Mouse (Mus musculus) cerebellum, adult 2 months (tissue): Measurements from ENCODE around the gene Lrrc10b. TPM values are rescaled to one million over a fixed set of nuclear protein-coding genes. Genes with fewer than 3 reads are reported as not detected.

ENCODE experiments used
- DNase-seq, 2 experiments: peaks; one replicate each; pipeline ENCODE4 v3.0.0; 2021
- H3K27ac ChIP-seq: fragments of 200-500 bp; 2 replicates; pipeline ENCODE4 v1.5.1; 2012; ENCODE audit warnings: low read length, control low read depth, inconsistent platforms; ENCODE audit not compliant: insufficient read depth
- H3K27me3 ChIP-seq: fragments of 200-500 bp; 2 replicates; pipeline ENCODE4 v1.6.1; 2012; ENCODE audit warnings: inconsistent platforms, mild to moderate bottlenecking, low read length, moderate library complexity; ENCODE audit not compliant: control insufficient read depth, insufficient read depth
- H3K4me1 ChIP-seq: fragments of 200-500 bp; 2 replicates; pipeline ENCODE4 v1.6.1; 2011; ENCODE audit warnings: low read length; ENCODE audit not compliant: control insufficient read depth, insufficient read depth
- H3K4me3 ChIP-seq: fragments of 200-500 bp; replicated peaks from 2 replicates; pipeline ENCODE3; 2011; ENCODE audit warnings: mild to moderate bottlenecking, low read depth, low read length, control low read depth; ENCODE audit not compliant: insufficient read depth
- CTCF ChIP-seq: fragments of 200-500 bp; IDR thresholded peaks from 2 replicates; pipeline ENCODE4 v1.5.1; 2011; ENCODE audit warnings: low read depth, mild to moderate bottlenecking, control low read depth, low read length, moderate library complexity, borderline replicate concordance; ENCODE audit not compliant: insufficient read depth
- POLR2A ChIP-seq: fragments of 200-500 bp; IDR thresholded peaks from 2 replicates; pipeline ENCODE4 v1.6.1; 2011; ENCODE audit warnings: low read length, control low read depth, borderline replicate concordance; ENCODE audit not compliant: insufficient read depth
- WGBS: fragments of 180-500 bp; shearing (Covaris S2); methylation state at CpG from one replicate; pipeline ENCODE4 v1.1.7; 2018; 5-methylcytosine and 5-hydroxymethylcytosine counted together
- polyA plus RNA-seq: library from polyadenylated mRNA; depleted of rRNA; stranded (reverse); fragments of >200 nt; gene quantifications from 2 replicates; pipeline ENCODE4 v1.2.3, GENCODE M21; 2012

Lrrc10b gene
- polyA plus RNA-seq, 1 experiment, result 0.54 TPM

DNA sequence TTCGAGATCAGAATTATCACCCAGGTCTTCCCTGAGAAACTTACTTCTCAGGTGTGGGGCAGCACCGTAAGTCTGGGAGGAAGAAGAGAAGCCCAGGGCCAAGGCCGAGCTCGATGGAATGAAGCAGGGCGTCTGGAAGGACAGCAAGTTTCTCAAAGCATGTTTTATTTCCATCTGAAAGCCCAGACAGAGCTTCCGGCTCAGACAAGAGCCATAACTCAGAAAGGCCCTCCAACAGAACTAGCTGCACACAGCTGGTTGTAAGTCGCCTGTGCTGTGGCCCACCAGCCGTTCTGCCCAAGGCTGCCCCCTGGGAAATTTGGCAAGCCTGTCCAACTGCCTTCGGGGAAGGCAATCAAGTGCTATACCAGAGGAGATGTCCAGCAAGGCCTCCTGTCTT, 29.8 kb downstream of the Lrrc10b start:
- TF ChIP-seq POLR2A, result no peak
- no peak for TF ChIP-seq CTCF
- Histone ChIP-seq H3K4me3 (no peak overlapping the region), H3K27ac (no peak overlapping the region), H3K27me3 (no peaks in the 10 kb centered on the region), H3K4me1 (peaks cover 39% of the 10 kb centered on the region)
- no peak for DNase-seq
- WGBS, result 67% methylated on average over 9 of the region's 9 CpGs

- H3K4me1 ChIP-seq, result peaks cover 38% of the 10 kb centered on the region
- H3K27ac ChIP-seq, result no peak overlapping the region
- no peaks in the 10 kb centered on the region for H3K27me3 ChIP-seq
- no peak overlapping the region for H3K4me3 ChIP-seq
- no peak for DNase-seq
- TF ChIP-seq POLR2A (no peak), CTCF (no peak)
- 51% methylated on average over 6 of the region's 6 CpGs for WGBS
Measured at GRCm38 (mm10) chr19:10426793-10427192, 30.5 kb downstream of the Lrrc10b start.

- H3K4me3 ChIP-seq, result no peak overlapping the region
- H3K27ac ChIP-seq, result no peak overlapping the region
- 46% methylated on average over 25 of the region's 25 CpGs for WGBS
- no peaks in the 10 kb centered on the region for H3K27me3 ChIP-seq
- peaks cover 34% of the 10 kb centered on the region for H3K4me1 ChIP-seq
- DNase-seq, result no peak
- TF ChIP-seq POLR2A (no peak), CTCF (no peak)
Measured at GRCm38 (mm10) chr19:10426312-10426711, 31.0 kb downstream of the Lrrc10b start.

DNA sequence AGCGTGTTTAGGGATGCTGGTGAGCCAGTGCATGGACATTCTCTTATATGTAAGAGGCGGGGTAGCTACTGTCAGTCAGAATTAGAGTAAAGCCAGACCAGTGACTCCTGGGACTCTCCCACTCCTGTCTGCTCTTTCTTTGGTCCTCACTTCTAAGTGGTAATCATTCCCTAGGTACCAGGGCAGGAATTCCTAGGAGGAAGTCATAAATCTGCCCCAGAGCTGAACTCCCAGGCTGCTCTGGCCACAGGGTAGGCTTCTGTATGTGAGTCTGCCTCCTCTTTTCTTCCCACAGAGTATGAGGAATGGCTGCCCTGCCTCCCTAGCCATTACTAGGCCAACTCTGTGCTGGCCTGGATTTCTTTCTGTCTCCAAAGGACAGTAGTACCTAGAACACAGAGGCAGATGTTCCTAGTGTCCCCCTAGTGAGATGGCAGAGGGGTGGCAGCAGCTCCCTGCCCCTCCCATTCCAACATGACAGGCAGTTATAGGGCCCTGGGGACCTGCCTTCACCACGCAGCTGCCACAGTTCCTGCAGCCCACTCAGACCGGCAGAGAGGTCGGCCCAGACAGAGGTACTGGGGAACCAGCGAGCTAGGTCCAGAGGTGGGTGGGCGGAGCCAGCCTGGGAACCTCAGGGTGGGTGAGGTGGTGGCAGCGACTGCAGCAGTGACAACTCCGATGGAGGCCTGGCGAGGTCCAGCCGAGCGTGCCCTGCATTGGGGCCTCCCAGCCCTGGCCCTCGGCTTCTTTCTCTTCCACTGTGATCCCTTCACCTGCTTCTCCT, 31.6 kb downstream of the Lrrc10b start:
- H3K27ac ChIP-seq, result no peak overlapping the region
- H3K4me1 ChIP-seq, result peaks cover 36% of the 10 kb centered on the region
- 68% methylated on average over 13 of the region's 13 CpGs for WGBS
- no peaks in the 10 kb centered on the region for H3K27me3 ChIP-seq
- TF ChIP-seq CTCF, result no peak
- no peak for TF ChIP-seq POLR2A
- H3K4me3 ChIP-seq, result no peak overlapping the region
- peak in 1 of 2 experiments; percentile 29 for DNase-seq

DNA sequence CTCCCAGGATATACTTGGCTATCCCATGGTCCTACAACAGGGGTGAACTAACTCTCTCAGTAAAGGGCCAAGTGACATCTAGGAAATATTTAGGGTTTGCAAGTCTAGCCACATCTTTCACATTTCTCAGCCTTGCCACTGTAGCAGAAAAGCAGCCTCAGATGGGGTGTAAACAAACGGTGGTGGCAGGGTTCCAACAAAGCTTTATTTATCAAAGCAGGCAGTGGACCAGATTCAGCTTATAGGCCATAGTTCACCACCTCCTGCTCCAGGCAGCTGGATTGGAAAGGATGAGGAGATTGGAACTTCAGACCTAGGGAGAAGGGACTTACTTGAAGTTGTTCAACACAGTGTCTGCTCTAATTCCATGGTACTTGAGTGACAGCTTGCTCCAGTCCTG, 32.5 kb downstream of the Lrrc10b start:
- DNase-seq, result no peak
- Histone ChIP-seq H3K27me3 (no peaks in the 10 kb centered on the region), H3K4me1 (peaks cover 43% of the 10 kb centered on the region), H3K27ac (no peak overlapping the region), H3K4me3 (no peak overlapping the region)
- 21% methylated on average over 1 of the region's 1 CpGs for WGBS
- TF ChIP-seq POLR2A, result no peak
- no peak for TF ChIP-seq CTCF

GRCm38 (mm10) chr19:10421986-10422976, 35.0 kb downstream of the Lrrc10b start:
- Histone ChIP-seq H3K27ac (no peak overlapping the region), H3K27me3 (no peaks in the 10 kb centered on the region), H3K4me1 (peaks cover 49% of the 10 kb centered on the region), H3K4me3 (no peak overlapping the region)
- DNase-seq, result no peak
- no peak for TF ChIP-seq CTCF
- no peak for TF ChIP-seq POLR2A
- 24% methylated on average over 53 of the region's 53 CpGs for WGBS

DNA sequence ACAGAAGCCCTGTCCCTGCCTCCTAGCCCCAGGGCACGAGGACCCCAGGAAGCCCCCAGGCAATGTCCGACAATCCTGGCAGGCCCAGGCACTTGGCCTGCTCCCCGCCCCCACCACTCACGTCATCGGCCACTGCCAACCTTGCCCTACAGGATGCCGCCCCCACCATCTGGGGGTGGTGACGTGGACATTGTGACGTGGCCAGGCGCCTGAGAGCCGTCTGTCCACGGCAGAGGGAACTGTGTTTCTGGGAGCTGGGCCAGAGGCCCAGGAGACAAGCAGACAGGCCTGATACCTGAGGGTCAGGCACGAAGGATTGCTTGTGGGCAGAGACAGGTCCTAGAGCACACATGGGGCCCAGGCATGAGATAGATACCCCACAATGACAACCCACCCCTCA, 39.8 kb downstream of the Lrrc10b start:
- Histone ChIP-seq H3K27me3 (no peaks in the 10 kb centered on the region), H3K27ac (peak overlapping the region; percentile 98), H3K4me3 (peak overlapping the region; percentile 4), H3K4me1 (peaks cover 76% of the 10 kb centered on the region)
- 10% methylated on average over 12 of the region's 12 CpGs for WGBS
- TF ChIP-seq CTCF, result no peak
- TF ChIP-seq POLR2A, result no peak
- DNase-seq, result peak; percentile 98 to 99
